Mouse (Mus musculus) retina, embryonic 14.5 days (tissue): ENCODE data around the gene Igfbp6.
A peak's percentile ranks its signal among the peaks of the same experiment; 100 is the strongest.

Source experiments
- DNase-seq: peaks from one replicate; pipeline ENCODE4 v3.0.0-alpha.2; 2015; ENCODE audit warnings: low spot score

Igfbp6 gene

DNA sequence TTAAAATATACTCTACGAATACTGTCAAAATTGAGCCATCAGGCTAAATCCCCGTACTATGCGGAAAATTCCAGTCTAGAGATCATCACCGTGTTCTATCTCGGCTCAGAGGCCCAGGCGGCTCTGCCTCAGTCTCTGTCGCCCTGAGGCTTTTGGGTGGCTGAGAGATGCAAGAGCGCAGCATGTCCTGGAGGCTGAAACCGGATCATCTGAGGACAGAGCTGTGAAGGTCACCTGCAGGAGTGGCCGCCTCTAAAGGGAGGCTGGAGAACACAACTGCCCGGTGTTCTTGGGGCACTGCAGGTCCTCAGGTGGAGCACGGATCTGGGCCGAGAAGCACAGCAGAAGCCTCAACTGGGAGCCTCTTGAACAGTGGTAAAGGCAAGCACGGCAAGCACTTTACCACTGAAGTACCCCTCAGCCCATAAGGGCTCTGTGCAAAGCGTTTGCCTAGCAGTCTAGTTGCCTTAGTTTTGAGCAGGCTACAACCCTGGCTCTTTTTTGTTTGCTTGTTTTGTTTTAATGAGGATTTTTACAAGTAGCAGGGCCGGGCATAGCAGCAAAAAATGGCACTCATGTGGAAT, 31.7 kb downstream of the Igfbp6 start:
- DNase-seq: no peak

DNA sequence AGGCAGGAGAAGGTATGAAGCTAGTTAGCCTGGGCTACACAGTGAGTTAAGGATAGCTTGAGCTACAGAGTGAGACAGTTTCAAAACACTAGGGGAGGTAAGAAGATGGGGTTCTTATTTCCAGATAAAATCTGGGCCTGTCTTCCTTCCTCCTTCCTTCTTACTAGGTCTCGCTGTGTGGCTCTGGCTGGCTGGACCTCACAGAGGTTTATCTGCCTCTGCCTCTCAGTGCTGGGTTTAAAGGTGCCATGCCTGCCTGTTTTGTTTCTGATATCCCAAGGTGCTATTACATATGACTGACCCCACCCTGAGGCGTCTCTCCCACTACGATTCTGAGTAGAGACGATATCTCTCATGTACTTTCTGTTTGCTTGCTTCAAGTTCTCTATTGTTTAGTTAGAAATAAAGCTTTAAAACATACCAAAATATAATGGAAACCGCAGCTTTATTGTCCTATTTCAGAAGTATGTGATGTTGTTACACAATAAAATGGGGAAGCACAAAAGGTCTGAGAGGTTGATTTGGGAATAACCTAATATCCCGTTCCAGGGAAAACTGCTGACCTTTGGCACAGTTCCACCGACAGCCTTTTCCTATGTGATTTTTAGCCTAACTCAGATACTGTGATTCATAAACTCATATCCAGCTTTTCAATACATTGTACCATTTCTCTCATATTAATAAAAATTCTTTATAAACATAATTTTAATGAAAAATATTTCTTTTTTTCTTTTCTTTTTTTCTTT, 32.6 kb downstream of the Igfbp6 start:
- no peak for DNase-seq

DNA sequence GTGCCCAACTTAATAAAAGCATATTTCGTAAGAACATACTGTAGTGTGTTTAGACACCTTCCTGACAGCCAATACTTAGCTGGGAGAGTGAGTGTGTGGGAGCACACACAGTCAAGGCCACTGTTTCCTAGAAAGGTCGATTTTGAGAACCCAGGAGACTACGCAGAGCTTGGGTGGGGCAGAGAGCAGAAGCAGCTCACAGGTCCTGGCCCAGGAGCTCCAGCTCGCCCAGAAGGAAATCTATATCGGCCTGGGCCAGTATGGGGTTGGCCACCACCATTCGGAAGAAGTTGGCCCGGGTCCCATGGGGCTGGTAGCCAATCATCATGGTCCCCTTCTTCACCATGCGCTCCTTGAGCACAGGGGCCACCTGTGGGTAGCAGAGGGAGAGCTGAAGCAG, 33.3 kb downstream of the Igfbp6 start:
- no peak for DNase-seq

DNA sequence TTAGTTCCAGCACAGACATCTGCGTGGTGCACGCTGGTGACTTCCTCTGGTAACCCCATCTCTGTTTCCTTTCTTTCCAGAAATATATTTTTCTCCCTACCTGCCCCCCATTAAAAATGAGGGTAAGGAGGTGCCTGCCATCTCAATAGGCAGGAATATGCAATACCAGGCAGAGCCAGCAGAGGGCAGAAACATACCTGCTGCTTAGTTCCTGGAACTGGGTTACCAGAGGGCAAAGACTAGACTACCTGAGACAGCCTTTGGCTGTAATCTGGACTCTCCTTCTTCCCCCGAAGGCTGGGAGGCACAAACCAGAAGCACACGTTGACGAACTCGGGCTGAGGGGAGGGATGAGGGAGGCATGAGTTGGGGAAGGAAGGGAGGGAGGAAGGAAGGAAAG, 34.1 kb downstream of the Igfbp6 start:
- DNase-seq: peak; percentile 87

DNA sequence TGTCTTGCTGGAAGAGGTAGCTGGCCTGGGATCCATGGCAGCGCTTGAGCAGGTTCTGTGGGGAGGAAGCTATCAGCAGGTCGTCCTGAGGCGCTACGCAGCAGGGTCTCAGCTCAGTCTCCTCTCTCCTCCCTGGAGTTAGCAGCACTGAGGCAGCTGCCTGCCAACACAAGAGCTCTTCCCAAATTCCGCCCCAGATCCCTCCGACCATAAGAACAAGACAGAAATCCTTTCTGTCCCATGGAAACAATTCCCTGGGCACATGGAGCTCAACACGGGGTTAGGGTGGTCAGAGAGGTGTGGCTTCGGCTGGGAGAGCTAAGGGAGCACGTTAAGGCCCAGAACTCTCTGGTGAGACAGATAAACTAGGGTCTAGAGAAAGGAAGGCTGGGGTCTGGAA, 34.9 kb downstream of the Igfbp6 start:
- no peak for DNase-seq

DNA sequence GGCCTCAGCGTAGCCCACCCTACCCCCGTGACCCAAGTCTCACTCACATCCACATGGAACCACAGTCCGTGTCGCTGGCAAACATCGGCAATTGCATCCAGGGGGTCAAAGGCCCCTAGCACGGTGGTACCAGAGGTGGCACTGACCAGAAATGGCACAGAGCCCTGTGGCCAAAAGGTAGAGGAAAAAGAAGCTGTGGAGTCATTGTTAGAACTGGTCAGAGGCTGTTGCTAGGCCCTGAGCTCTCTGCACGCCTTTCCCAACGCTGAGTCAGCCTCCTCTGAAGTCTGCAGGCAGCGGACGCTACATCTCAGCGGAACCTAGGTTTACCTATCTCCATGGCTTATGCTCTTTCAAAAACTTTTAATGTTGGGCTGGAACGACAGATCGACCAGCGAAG, 35.8 kb downstream of the Igfbp6 start:
- no peak for DNase-seq

DNA sequence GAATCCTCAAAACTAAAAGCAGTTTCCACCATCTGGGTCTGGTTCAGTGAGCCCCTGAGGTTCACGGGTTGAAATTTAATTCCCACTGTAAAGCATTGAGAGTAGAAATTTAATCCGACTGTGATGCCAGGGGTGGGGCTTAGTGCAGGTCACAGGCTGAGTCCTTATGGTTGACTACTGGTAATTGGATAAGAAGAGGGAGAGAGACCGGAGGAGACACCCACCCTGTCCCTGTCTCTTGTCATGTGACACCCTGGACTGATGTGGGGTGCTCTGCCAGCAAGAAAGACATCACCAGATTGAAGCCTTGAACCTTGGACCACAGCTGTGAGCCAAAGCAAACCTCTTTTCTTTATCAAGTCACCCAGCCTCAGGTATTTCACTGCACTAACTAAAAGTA, 38.9 kb downstream of the Igfbp6 start:
- DNase-seq: no peak

DNA sequence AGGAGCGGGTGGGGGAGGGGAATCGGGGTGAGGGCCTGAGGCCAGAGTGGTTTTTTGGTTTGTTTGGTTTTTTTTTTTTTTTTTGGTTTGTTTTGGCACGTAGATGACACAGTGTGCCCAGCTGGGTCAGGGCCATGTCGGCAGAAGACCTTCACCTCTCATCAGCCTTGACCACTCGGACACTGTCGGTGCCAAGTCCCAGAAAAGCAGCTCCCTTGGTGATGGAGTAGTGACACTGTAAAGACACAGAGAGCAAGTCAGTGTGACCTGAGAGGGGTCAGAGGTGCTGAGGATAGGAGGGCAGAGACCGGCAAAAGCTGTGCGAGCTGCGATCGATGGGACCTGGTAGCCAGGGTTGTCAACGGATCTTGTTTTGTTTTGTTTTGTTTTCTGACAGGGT, 42.1 kb downstream of the Igfbp6 start:
- no peak for DNase-seq

DNA sequence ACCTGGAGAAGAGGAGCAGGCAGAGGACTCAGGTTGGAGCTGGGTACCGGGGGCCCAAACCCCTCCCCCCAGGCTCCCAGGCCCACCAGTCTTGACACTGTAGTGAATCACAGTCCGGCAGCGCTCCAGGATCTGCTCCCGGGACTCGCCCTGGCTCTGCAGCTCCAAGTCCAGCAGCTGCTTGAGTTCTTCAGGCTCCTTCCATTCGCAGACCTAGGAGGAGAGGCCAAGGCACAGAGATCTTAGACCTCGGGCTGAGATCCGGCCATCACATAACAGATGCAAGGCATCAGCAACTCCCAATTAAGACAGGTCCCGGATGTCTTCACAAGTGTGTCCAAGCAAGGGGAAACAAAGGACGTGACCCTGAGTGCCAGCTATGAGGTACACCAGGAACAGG, 43.9 kb downstream of the Igfbp6 start:
- no peak for DNase-seq

DNA sequence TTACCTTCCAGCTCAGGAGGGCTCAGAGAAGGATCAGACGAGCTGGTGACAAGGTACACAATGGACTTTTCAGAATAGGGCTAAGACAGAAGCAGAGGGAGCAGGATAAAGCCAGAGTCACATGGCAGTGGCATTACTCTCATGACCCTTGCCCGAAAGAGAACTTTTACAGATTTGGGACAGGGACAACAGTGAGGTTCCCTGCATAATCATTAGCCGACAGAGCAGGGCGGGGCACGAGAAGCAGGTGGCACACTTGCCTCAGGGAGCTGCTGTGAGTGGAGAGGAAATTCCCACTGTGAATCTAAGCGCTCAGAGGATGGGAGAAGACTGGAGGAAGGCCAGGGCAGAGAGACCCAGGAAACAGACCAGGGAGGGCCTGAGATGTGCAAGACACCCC, 44.7 kb downstream of the Igfbp6 start:
- no peak for DNase-seq

DNA sequence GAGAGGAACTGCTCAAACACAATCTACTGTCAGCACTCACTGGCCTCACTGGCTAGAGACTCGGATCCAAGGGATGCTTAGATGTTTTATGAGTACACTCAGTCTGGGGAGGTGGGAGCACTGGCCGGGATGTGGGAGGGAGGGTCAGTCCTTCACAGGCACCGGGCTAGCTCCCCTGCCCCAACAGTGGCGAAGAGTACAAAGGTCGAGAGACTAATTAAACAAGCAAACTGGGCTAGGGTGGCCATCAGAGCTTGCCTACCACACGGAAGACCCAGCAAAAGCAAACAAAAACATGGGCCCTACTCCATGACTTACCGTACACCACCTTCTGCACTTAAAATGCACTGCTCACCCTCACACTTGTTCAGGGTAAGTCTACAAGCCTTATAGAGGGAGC, 47.5 kb downstream of the Igfbp6 start:
- no peak for DNase-seq

DNA sequence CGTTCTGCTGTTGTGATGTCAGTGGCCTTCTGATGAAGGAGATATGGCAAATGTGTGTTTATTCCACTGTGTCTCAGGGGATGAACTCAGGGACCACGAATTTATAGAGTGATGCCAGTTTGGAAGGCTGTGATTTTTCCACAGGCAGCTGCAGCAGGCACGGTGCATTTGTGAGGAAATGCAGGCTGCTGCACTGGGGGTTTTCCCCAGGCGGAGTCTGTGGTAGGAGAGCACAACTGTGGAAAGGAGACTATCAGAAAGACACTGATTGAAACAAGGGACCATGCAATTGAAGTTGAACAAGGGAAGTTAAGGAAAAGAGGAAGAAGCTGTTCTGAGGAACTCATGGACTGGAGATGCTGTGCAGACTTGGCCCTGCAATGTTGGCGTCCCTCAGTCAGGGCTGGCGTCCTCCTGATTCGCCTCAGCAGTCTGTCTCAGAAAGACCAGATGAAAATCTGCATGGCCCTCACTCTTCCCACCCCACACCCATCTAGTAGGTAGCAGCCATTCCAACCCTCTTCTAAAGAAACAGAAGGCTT, 48.2 kb downstream of the Igfbp6 start:
- DNase-seq: no peak

DNA sequence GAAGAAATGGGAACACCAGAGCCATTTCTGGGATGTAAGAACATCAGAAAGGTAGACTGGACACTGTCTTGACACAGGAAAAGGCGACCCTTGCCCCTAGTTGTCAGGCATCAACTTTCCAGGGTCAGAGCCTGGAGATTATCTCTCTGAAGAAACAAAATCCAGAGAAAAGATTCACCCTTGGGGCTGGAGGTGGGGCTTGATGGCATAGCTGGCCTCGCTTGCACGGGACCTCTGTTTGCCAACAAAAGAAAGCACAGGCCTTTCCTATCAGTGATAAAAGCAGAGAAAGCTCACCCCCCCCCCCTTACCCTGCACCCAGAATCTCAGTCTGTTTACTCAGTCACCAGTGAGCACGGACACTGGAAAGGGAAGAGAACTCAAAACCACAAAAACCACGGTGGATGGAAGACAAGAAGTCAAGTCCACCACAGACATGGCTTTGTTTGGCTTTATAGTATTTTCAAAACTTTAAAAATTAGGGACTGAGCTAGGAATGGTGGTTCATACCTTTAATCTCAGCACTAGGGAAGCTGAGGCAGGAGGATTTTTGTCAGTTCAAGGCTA, 48.7 kb downstream of the Igfbp6 start:
- DNase-seq: no peak

DNA sequence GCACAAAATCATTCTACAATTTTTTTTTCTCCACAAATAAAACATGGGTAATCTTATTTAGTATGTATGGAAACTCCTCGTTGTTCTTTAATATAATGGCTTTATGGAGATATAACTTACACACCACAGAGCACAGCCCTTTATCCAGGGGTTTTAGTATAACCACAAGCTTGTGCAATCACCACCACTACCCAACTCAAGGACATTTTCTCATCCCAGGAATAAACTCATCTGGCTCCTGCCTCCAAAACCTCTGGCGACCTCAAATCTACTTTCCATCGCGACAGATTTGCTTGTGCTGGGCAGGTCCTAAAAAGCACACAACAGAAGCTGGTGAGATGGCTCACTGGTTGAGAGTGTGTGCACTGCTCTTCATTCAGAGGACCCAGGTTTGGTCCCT, 49.5 kb downstream of the Igfbp6 start:
- no peak for DNase-seq

DNA sequence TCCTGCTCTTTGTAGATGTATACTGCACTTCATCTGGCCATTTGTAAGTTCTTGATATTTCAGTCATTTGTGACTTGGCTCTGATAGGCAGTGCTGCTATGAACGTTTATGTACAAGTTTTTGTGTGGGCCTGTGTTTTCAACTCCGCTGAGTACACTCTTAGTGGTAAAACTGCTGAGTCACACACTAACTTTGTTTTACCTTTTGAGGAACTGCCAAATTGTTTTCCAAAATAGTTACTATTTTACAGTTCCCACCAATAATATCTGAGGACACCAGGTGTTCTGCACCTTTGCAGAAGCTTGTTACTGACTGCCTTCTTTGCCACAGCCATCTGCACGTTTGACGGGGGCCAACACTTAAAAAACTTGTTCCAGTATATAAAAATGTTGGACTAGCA, 50.3 kb downstream of the Igfbp6 start:
- DNase-seq: no peak

DNA sequence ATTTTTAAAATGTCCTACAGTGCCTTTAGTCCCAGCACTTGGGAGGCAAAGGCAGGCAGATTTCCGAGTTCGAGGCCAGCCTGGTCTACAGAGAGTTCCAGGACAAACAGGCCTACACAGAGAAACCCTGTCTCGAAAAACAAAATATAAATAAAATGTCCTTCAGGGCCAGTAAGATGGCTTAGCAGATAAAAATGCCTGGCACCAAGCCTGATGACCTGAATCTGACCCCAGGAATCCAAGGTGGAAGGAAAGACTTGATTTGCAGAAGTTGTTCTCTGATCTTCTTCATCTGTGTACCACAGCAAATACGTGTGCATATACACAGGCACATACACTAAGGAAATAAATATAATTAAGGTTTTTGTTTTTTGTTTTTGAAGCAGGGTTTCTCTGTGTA, 51.2 kb downstream of the Igfbp6 start:
- DNase-seq: no peak

DNA sequence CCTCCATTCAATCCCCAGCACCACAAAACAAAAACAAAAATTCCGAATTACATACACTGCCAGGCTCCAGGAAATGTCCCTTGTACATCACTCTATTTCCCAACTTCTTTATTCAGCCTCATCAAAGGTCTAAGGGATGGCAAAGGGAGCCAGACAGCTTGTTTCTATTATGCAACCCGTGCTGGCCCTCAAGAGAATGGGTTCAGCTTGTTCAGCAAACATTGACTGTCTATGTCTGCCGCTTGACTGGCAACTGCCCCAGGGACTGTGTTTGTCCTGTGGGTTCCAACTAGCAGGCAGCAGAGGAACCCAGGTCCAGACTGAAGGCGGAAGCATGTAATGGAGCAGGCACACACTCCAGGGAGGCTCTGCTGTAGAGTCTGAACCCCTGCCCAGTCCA, 54.7 kb downstream of the Igfbp6 start:
- no peak for DNase-seq
